Mouse (Mus musculus) intestine, embryonic 14.5 days (tissue): Measurements from ENCODE around the gene 1700030K09Rik. TPM values are rescaled to one million over a fixed set of nuclear protein-coding genes. Genes with fewer than 3 reads are reported as not detected.

ENCODE experiments used
- ATAC-seq: fragments of 200-750 bp; cut with Nextera tagmentation; replicated peaks from 2 replicates; pipeline ENCODE4 v1.8.0; 2017; ENCODE audit warnings: low read depth, moderate number of reproducible peaks, moderate TSS enrichment, moderate library complexity; ENCODE audit not compliant: low FRiP score, low TSS enrichment
- DNase-seq: peaks from one replicate; pipeline ENCODE4 v3.0.0-alpha.2; 2018; ENCODE audit warnings: low spot score
- H3K27ac ChIP-seq: fragments of 300-500 bp; sonication (generic); 2 replicates; pipeline ENCODE4 v1.5.1; 2014; ENCODE audit warnings: low read depth, mild to moderate bottlenecking, control low read depth
- H3K27me3 ChIP-seq: fragments of 300-500 bp; sonication (generic); replicated peaks from 2 replicates; pipeline ENCODE4 v1.6.1; 2014; ENCODE audit warnings: low read length, control low read depth; ENCODE audit not compliant: control insufficient read depth, insufficient read depth
- H3K36me3 ChIP-seq: fragments of 300-500 bp; sonication (generic); 2 replicates; pipeline ENCODE4 v1.6.1; 2014; ENCODE audit warnings: low read length, control low read depth; ENCODE audit not compliant: control insufficient read depth, insufficient read depth
- H3K4me1 ChIP-seq: fragments of 300-500 bp; sonication (generic); replicated peaks from 2 replicates; pipeline ENCODE4 v1.6.1; 2014; ENCODE audit warnings: low read length, control low read depth, mixed read lengths; ENCODE audit not compliant: control insufficient read depth, insufficient read depth
- H3K4me2 ChIP-seq: fragments of 300-500 bp; sonication (generic); 2 replicates; pipeline ENCODE4 v1.6.1; 2014; ENCODE audit warnings: low read length
- H3K4me3 ChIP-seq: fragments of 300-500 bp; sonication (generic); 2 replicates; pipeline ENCODE4 v1.5.1; 2014; ENCODE audit warnings: low read depth, low read length, control low read depth, mixed read lengths
- H3K9ac ChIP-seq: fragments of 300-500 bp; sonication (generic); 2 replicates; pipeline ENCODE4 v1.6.1; 2014; ENCODE audit warnings: mild to moderate bottlenecking, low read length
- H3K9me3 ChIP-seq: fragments of 300-500 bp; sonication (generic); 2 replicates; pipeline ENCODE4 v1.6.1; 2016; ENCODE audit warnings: low read length, control low read depth; ENCODE audit not compliant: control insufficient read depth
- WGBS: fragments of 180-500 bp; shearing (Covaris S2); extraction: QIAGEN DNeasy Blood & Tissue Kit; methylation state at CpG from one replicate; pipeline ENCODE4 v1.1.7; 2014; 5-methylcytosine and 5-hydroxymethylcytosine counted together
- polyA plus RNA-seq: library from polyadenylated mRNA; unstranded; fragments of >200 nt; fragmentation: Nextera tagmentation; extraction: Ambion mirVana; gene quantifications from 2 replicates; pipeline ENCODE4 v1.2.1, GENCODE M21; 2014

The 1700030K09Rik gene
- polyA plus RNA-seq, 1 experiment from 2014 or later: 13.3 TPM

DNA sequence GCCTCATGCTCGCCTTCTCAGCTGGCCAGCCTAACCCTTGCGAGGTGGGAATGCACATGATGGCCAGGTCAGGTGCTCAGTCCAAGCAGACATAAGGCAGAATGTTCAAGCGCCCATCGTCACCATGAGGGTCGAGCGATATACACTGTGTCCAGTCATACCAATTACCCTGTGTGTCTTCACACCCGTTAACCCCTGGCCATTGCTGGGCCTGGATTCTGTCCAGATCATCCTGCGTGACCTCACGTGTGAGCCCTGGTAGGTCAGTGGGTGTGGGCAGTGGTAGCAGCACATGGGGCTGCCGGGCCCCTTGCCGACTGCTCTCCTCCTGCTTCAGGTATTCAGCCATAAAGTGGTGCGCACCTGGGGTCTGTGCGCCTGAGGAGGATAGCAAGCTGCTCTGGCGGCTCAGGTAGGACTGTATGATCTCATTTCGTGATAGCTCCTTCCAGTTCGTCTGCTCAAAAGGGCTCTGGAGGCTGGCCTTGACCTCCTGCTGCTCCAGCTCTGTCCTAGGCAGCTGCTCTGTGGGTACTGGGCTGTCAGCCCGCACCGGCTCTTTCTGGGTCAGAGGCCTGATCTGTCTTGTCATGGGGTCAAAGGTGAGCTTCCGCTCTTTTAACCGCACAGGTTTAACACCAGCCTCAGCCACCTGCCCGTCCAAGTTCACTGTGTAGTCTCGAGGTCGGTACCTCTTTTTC, 51.9 kb downstream of the 1700030K09Rik start:
- Histone ChIP-seq H3K4me3 (no peak overlapping the region), H3K9me3 (no peaks in the 10 kb centered on the region), H3K36me3 (peaks cover 26% of the 10 kb centered on the region), H3K4me1 (peaks cover 17% of the 10 kb centered on the region), H3K4me2 (no peak overlapping the region), H3K9ac (no peak overlapping the region), H3K27ac (no peak overlapping the region), H3K27me3 (no peaks in the 10 kb centered on the region)
- no peak for DNase-seq
- WGBS: 88% methylated on average over 23 of the region's 23 CpGs
- ATAC-seq: no peak

GRCm38 (mm10) chr8:72496217-72496616, 52.5 kb downstream of the 1700030K09Rik start:
- DNase-seq: no peak
- Histone ChIP-seq H3K9ac (no peak overlapping the region), H3K27ac (no peak overlapping the region), H3K4me1 (peaks cover 12% of the 10 kb centered on the region), H3K27me3 (no peaks in the 10 kb centered on the region), H3K4me3 (no peak overlapping the region), H3K36me3 (peaks cover 26% of the 10 kb centered on the region), H3K9me3 (no peaks in the 10 kb centered on the region), H3K4me2 (no peak overlapping the region)
- no peak for ATAC-seq
- 93% methylated on average over 19 of the region's 19 CpGs for WGBS

- no peaks in the 10 kb centered on the region for H3K9me3 ChIP-seq
- DNase-seq: no peak
- no peak overlapping the region for H3K4me2 ChIP-seq
- peaks cover 32% of the 10 kb centered on the region for H3K36me3 ChIP-seq
- WGBS: 85% methylated on average over 1 of the region's 1 CpGs
- H3K27ac ChIP-seq: no peak overlapping the region
- H3K4me3 ChIP-seq: no peak overlapping the region
- no peaks in the 10 kb centered on the region for H3K27me3 ChIP-seq
- no peak for ATAC-seq
- H3K4me1 ChIP-seq: peaks cover 10% of the 10 kb centered on the region
- H3K9ac ChIP-seq: no peak overlapping the region
Observed at GRCm38 (mm10) chr8:72497911-72498310, 54.2 kb downstream of the 1700030K09Rik start.

- Histone ChIP-seq H3K9ac (no peak overlapping the region), H3K27ac (no peak overlapping the region), H3K4me3 (no peak overlapping the region), H3K4me1 (peaks cover 7% of the 10 kb centered on the region), H3K36me3 (peaks cover 36% of the 10 kb centered on the region), H3K27me3 (no peaks in the 10 kb centered on the region), H3K4me2 (no peak overlapping the region), H3K9me3 (no peaks in the 10 kb centered on the region)
- ATAC-seq (no peak), DNase-seq (no peak)
- 91% methylated on average over 4 of the region's 4 CpGs for WGBS
Observed at GRCm38 (mm10) chr8:72498527-72498926, 54.8 kb downstream of the 1700030K09Rik start.

- no peak overlapping the region for H3K4me2 ChIP-seq
- H3K9ac ChIP-seq: no peak overlapping the region
- no peak for ATAC-seq
- H3K4me1 ChIP-seq: no peaks in the 10 kb centered on the region
- H3K36me3 ChIP-seq: peaks cover 38% of the 10 kb centered on the region
- no peak for DNase-seq
- H3K27me3 ChIP-seq: no peaks in the 10 kb centered on the region
- H3K27ac ChIP-seq: no peak overlapping the region
- H3K4me3 ChIP-seq: no peak overlapping the region
- no peaks in the 10 kb centered on the region for H3K9me3 ChIP-seq
- 84% methylated on average over 2 of the region's 2 CpGs for WGBS
Observed at GRCm38 (mm10) chr8:72499521-72500284, 56.0 kb downstream of the 1700030K09Rik start.

DNA sequence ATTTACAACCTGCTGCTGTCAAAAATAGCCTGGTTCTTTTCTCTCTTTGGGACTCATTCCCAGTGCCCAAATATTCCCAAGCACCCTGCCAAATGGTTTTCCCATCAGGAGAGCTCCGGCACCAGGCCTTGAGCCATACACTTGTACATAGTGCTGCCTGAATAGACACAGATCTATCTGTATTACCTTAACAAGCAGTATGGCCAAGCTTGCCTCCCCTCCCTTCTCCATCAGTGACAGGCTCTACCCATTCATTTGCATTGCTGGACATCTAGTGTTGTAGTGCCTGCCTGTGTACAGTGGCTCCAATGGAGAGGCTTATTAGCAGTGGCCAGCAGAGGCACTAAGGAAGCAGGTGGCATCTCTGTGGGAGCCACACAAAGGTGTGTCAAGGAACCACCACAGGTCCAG, 56.8 kb downstream of the 1700030K09Rik start:
- Histone ChIP-seq H3K9me3 (no peaks in the 10 kb centered on the region), H3K27ac (no peak overlapping the region), H3K36me3 (peaks cover 30% of the 10 kb centered on the region), H3K4me2 (no peak overlapping the region), H3K27me3 (no peaks in the 10 kb centered on the region), H3K4me3 (no peak overlapping the region), H3K9ac (no peak overlapping the region), H3K4me1 (no peaks in the 10 kb centered on the region)
- 80% methylated on average over 1 of the region's 1 CpGs for WGBS
- no peak for ATAC-seq
- DNase-seq: no peak

DNA sequence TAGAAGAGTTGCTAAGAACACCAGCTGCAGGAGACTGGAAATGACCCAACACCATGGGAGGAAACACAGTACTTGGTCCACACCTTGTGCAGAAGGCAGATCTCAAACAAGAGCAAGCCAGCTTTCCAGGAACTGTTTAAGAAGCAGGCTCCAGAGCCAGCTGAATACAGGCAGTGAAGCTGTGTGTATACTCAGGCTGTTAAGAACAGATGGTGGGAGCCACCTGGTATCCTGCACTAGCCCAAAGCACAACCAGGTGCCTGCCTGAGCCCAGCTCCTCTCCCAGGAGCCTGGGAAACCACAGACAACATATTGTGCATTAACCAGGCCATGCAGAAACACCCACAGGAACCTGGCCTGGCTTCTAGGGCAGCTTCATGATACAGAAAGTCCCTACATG, 60.5 kb downstream of the 1700030K09Rik start:
- no peaks in the 10 kb centered on the region for H3K4me1 ChIP-seq
- H3K27ac ChIP-seq: no peak overlapping the region
- H3K4me2 ChIP-seq: no peak overlapping the region
- no peaks in the 10 kb centered on the region for H3K9me3 ChIP-seq
- peaks cover 13% of the 10 kb centered on the region; the same call in 1 of the 2 replicates for H3K36me3 ChIP-seq
- DNase-seq (no peak), ATAC-seq (no peak)
- no peaks in the 10 kb centered on the region for H3K27me3 ChIP-seq
- no peak overlapping the region for H3K4me3 ChIP-seq
- H3K9ac ChIP-seq: no peak overlapping the region

GRCm38 (mm10) chr8:72504637-72505314, 61.1 kb downstream of the 1700030K09Rik start:
- no peak overlapping the region for H3K4me3 ChIP-seq
- no peaks in the 10 kb centered on the region for H3K9me3 ChIP-seq
- H3K36me3 ChIP-seq: peaks cover 13% of the 10 kb centered on the region; the same call in 1 of the 2 replicates
- H3K4me1 ChIP-seq: no peaks in the 10 kb centered on the region
- H3K27ac ChIP-seq: no peak overlapping the region
- H3K27me3 ChIP-seq: no peaks in the 10 kb centered on the region
- DNase-seq (no peak), ATAC-seq (no peak)
- H3K9ac ChIP-seq: no peak overlapping the region
- no peak overlapping the region for H3K4me2 ChIP-seq
